Mouse (Mus musculus): Measurements from ENCODE around the gene Nrxn1.

Gene Nrxn1

GRCm38 (mm10) chr17:90962904-90963531 lies 129.9 kb downstream of the Nrxn1 start:
- peak; percentile 2 for DNase-seq (ENCODE audit: low spot score)

GRCm38 (mm10) chr17:90955221-90955620 lies 137.7 kb downstream of the Nrxn1 start:
- DNase-seq (ENCODE audit: low spot score), result no peak

DNA sequence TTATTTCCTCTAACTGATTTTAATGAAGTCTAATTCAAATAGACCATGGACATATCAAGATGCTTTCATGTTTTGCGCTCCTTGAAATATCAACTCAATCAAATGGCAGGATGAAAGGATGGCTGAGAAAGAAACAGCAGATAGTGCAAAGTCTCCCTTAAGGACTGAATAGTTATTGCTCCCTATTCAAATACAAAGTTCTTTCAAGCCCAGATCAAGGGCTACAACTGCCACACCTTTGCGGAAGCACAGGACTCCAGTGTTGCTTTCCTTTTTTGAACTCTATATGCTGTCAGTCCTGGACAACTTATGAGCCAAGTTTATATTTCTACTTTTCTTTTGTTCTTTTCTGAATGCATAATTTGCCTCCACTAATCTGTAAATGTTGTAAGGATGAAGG lies 157.9 kb downstream of the Nrxn1 start:
- DNase-seq (ENCODE audit: low spot score), result no peak

DNA sequence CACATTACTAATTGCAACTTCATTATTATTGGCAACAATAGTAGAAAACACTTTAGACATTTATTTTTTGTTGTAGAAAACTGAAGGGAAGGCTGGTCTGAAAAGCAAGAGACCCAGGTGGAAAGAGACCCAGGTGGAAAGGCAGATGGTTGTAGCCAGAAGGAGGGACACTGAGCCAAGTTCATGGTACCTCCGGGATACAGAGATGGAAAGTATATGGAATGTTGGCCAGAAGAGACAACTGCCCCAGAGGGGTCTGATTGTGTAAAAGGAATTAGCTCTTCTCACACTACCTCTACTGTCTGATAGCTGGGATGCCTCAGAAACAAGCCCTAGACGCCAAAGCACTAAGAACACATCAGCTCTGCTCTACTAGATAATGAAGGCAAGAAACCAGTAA lies 179.6 kb downstream of the Nrxn1 start:
- no peak for DNase-seq (ENCODE audit: low spot score)

- no peak for DNase-seq (ENCODE audit: low spot score)
These were observed 180.1 kb downstream of the Nrxn1 start for GRCm38 (mm10) chr17:90912746-90913145.

- no peak for DNase-seq (ENCODE audit: low spot score)
These were observed 180.5 kb downstream of the Nrxn1 start for GRCm38 (mm10) chr17:90912341-90912740.

GRCm38 (mm10) chr17:90906118-90907093 lies 186.5 kb downstream of the Nrxn1 start:
- DNase-seq (ENCODE audit: low spot score), result no peak

GRCm38 (mm10) chr17:90905143-90905542 lies 187.7 kb downstream of the Nrxn1 start:
- no peak for DNase-seq (ENCODE audit: low spot score)

DNA sequence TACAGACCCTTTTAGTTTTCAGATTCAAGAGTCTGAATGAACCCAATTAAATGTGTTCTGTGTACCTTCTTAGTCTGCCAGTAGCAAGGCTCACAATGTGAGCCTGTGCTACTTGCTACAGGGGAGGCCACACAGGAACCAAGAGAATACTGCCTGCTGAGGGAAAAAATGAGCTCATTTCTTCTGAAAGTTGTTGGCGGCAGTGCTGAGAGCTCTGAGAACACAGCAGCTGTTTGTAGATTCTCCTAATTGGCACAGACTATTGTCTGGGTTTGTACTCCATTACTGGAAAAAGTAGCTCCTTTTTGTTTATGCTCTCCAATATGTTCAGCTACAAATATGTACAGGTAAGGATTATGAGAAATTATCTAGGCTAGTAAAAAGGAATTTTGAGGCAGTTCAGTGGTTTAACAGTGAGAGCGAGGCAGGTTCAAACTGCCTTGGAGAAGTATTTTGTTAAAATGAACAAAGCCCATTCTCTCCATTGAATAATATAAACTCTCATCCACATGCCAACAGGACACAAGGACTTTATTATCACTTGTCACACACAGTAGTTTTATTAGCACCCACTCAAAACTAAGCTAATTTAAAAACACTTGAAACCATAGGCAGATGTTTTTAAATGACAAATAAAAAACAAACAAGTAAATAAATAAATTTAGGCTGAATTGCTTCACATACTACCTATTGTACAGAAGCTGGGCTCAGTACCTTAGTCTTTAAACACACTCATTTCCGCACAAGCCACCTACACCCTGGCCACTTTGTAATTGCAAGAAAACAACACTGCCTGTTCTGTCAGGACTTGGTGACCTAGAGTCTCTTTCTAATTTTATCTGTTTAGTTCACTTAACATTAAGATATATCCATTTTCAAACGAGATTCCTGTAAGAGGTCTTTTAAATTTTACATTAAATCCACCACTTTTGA lies 200.3 kb downstream of the Nrxn1 start:
- DNase-seq (ENCODE audit: low spot score), result no peak

GRCm38 (mm10) chr17:90891711-90892110 lies 201.2 kb downstream of the Nrxn1 start:
- no peak for DNase-seq (ENCODE audit: low spot score)

DNA sequence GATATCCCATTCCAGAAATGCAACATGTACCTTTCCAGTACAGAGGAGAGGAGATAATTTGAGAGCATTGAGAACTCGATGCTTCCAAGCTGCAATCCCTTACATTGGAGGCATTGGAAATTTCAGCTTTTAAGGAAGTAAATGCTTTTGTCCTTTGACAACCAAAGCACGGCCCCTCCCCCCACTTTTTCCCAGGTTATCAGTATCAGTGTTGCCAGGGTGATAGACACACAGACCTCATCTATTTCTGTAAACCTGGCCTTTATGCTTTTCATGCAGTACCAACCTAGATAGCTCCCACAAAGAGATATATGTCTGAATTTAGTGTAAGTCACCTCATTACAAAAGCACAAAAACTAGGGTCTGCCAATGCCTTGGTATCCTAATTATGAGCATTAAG lies 235.6 kb downstream of the Nrxn1 start:
- DNase-seq (ENCODE audit: low spot score), result no peak

GRCm38 (mm10) chr17:90843876-90844275 lies 249.0 kb downstream of the Nrxn1 start:
- no peak for DNase-seq (ENCODE audit: low spot score)

GRCm38 (mm10) chr17:90843072-90843611 lies 249.7 kb downstream of the Nrxn1 start:
- DNase-seq (ENCODE audit: low spot score), result no peak

DNA sequence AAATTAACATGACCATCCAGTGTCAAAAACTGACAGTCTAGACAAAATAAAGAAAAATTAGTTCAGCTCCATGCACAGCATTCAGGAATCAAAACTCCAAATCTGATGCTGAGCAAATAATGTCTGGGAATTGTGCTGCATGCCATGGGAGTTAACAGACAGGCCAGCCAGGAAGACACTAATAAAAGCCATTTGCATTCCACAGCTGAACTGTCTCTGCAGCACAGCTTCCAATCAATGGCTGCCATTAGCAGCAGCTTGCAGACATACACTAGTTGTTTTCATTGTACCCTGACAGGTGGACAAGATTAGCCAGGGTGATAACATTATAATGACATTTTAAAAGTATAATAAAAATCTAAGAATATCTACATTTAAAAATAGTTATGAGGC lies 255.9 kb downstream of the Nrxn1 start:
- no peak for DNase-seq (ENCODE audit: low spot score)

DNA sequence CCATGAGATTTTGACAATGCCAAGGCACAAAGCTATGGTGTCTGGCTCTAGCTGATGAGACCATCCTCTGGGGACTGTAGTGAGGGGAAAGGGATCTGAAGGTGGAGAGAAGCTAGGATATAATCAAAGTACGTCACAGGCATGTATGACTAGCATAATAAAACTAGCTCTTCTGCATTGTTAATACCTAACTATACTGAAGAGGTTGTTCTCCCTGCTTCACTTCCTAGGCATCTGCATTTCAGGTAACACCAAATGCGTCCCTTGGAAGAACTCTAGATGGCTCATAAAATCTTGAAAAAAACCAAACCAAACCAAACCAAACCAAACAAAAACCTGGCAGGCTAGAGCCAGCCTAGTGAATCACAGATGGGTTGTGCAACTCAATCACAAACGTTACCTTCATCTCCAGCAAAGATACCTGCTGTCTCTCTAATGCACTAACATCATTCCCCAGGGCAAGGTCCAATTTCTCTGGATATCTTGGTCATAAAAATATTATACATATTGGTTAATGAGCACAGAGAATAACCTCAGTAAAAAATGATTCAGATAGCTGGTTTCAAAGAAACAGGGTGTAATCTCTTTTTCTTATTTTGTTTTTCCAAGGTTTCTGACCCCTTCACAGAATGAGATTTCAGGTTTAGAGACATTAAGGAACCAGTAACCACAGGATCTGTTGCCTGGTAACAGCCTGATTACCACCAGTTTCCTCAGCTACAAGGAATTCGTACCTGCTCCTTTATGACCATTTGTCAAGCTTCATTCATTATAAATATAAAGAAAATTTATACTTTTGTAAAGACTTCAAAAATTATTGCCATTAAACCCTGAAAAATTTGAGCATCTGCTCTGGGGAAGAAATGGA lies 256.5 kb downstream of the Nrxn1 start:
- DNase-seq (ENCODE audit: low spot score), result no peak

DNA sequence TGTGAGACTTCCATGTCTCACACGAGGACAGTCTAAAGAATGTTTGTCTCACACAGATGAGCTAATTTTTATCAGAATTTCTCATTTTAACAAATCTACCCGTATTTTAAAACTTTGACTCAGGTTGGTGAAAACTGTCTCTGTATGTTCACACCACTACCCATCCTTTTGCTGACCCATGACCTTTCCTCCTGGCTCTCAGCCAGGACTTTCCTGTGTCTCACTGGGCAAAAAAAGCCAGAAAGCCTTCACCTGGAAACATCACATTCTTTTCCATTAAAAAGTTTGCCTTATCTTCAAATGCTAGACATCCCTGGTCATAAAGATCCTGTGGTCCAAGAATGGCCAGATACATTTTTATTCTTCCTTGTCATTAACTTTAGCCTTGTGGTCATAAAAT lies 274.5 kb downstream of the Nrxn1 start:
- no peak for DNase-seq (ENCODE audit: low spot score)

- DNase-seq (ENCODE audit: low spot score), result no peak
These were observed 275.0 kb downstream of the Nrxn1 start for GRCm38 (mm10) chr17:90817898-90818297.

GRCm38 (mm10) chr17:90815306-90815705 lies 277.6 kb downstream of the Nrxn1 start:
- no peak for DNase-seq (ENCODE audit: low spot score)

- DNase-seq (ENCODE audit: low spot score), result no peak
These were observed 279.1 kb downstream of the Nrxn1 start for GRCm38 (mm10) chr17:90813760-90814159.

DNA sequence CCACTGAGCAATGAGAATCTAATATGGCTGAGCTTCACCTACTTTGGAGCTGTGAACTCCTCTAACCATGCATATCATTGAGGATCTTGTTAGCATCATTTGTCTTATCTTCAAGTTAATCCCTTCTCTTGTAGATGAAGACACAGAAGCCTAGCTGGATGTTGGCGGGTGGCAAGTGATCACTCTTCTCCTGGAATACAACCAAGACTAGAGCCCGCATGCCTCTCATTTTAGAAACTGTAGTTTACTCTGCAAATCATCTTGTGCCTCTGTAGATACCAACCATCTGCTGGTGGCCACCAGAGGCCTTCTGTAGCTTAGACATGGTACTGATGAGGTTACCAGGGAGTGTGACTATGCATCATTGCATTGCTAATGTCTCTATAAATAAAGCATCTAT lies 280.4 kb downstream of the Nrxn1 start:
- DNase-seq (ENCODE audit: low spot score), result no peak

Data from yolk sac, embryonic 10.5 days (tissue).